Mouse (Mus musculus) induced T-regulatory cell, adult 2 months (primary cell): ENCODE measurements around the gene Chmp2a.

Experiments
- DNase-seq: peaks from one replicate; pipeline ENCODE4 v3.0.0-alpha.2; 2012; ENCODE audit warnings: low read depth

Gene Chmp2a

DNA sequence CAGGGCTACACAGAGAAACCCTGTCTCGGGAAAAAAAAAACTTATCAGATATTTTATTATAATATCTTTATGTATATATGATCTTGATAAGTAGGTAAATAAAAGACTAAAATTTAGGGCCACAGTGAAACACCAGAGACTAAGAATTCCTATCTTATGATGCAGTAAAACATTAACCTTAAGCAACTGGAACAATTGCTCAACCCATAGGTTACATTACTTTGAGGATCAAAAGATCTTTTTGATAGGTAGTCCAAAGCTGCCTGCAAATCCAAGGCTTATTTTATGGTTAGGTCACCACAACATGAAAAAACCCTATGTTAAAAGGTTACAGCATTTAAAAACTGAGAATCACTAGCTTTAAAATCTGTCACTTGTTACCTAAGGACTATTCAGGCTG, 33.0 kb downstream of the Chmp2a start:
- DNase-seq: no peak

DNA sequence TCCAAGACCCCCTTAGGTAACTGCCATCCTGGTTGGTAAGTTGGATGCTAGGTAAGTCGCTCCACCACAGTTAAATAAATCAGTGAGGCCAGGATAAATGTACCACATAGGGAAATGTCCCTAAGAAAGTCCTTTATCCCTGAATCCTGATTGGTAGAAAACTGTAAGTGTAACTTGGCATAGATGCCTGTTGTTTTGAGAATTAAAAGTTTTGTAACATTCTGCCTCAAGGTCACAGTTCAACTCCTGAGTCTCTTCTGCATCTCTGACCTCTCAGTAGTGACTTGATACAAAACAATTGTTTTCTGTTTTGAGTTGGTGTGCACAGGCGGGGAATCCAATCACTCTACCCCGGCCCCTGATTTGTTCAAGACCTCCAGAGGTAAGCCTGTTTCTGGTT, 35.8 kb downstream of the Chmp2a start, which contains the start of gene Trim28:
Gene Trim28, plus strand, starts transcription at position 264 of the 400 bp plus-strand sequence.
- DNase-seq: no peak

DNA sequence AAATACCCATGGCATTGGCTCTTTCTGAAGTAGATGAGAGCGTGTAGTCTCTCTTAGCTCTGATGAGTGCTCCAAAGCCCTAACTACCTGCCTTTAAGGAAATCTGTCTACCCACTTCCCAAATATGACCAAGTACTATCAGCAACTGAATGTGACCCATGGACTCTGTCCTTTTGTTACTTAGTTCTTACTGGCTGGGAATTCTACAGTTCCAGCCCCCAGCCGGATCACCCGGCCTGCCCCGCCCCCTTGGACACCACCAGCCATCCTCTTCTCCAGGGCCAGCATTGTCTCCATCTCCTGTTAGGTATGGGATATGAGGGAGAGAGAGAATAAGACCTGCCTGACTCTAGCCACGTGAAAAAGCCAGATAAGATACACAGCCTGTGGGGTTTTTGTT, 36.6 kb downstream of the Chmp2a start, which contains the start of gene Slc27a5:
Gene Slc27a5, minus strand, starts transcription at position 140 of the 400 bp plus-strand sequence.
- no peak for DNase-seq

DNA sequence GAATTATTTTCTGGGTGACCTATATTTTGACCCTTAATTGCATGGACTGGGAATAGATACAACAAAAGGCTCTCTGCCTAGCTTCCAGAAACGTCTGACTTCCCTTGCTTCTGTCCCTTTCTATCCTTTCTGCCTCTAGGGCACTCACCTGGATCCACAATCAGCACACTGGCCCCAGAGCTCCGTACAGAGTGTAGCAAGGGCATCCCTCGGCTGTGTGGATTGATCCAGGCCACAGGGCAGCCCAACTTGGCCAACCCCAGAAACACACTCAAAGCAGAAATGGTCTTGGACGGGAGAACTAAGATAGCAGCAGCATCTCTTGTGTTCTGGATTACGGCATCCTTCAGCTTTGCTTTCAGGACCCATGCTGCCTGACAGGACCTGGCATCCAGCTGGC, 37.4 kb downstream of the Chmp2a start:
- no peak for DNase-seq

DNA sequence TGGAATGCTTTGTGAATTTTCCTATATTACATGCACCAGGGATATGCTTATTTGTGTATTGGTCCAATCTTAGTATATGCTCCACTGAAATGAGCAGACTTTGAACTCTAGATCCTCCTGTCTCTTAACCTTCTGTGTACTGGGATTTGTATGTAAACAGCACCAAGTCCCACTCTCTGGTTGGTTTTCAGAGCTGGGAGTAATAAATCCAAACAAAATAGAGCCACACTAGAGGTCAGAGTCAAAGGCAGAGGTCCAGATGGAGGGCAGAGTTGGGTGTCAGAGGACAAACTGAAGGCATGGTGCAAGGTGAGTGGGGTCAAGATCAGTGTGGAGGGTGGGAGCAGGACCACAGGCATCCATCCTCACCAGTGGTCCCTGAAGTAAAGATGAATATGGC, 38.7 kb downstream of the Chmp2a start:
- DNase-seq: no peak

DNA sequence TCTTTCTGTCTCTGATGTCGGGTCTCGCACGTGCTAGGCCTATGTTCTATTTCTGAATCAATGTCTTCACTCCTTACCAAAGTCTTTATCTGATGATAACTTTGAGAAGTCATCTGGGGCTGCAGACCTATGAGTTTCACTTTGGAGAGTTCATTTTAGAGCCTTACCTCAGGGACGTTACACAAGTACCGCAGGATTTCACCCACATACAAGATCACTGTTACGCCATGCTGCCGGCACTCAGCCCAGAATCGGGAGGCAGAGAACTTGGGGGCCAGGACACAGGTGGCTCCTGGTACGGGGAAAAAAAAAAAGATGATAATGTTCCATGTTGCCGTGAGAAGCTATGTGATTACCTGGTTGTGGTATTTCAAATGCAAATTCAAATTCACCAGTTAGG, 41.5 kb downstream of the Chmp2a start:
- DNase-seq: no peak

DNA sequence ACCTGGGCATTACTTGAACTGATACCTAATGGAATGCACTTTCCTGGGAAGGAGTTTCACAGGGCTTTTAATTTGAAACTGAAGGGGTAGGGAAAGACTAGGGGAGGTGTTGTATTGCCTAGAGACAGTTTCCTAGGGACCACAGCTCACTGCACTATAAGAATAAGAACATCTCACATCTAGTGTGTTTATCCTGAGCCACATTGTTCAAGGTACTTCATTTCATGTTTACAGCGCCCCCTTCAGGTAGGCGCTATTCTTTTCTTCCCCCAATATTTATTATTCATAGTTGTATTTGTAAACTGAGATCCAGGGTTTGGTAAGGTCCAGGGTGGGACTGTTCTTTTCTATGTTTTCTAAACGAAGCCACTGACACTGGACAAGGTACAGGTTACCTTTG, 42.4 kb downstream of the Chmp2a start:
- DNase-seq: peak; percentile 86

DNA sequence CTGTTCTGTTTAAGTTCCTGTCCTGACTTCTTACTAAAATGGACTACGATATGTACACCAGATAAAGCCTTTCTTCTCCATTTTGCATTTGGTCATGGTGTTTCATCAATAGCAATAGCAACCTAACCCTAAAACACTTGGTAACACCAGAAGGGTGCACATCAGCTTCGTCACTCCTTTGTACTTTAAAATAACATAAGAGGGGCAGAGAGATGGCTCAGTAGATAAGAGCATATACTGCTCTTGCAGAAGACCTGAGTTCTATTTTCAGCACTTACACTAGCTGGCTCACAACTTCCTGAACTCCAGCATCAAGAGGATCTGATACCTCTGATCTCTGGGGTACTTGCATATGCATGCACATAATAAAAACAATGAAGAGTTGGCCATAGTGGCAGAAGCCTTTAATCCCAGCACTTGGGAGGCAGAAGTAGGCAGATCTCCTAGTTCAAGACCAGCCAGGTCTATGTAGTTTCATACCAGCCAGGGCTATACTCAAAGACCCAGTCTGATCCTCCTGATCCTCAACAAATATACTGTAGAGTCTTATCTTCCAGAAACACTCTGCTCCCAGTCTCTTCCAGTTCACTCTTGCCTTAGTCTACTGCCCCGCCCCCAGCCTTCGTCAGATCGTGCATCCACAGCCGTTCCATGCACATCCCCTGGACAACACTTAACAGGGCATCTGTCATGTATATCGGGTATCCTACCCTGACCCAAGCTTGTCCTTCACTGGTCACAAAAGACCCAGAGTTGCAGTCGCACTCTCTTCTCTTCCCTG, 47.0 kb downstream of the Chmp2a start:
- no peak for DNase-seq

DNA sequence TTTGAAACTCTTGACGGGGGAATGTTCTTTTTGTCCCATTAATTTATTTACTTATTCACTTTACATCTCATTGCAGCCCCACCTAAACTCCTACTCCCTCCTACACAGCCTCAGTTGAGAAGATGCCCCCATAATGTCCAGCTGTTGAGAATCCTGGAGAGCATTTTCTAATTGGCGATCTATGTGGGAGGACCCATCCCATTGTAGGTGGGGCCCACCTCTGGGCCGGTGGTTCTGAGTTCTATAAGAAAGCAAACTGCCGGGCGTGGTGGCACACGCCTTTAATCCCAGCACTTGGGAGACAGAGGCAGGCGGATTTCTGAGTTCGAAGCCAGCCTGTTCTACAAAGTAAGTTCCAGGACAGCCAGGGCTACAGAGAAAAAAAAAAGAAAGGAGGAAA, 47.7 kb downstream of the Chmp2a start:
- no peak for DNase-seq

DNA sequence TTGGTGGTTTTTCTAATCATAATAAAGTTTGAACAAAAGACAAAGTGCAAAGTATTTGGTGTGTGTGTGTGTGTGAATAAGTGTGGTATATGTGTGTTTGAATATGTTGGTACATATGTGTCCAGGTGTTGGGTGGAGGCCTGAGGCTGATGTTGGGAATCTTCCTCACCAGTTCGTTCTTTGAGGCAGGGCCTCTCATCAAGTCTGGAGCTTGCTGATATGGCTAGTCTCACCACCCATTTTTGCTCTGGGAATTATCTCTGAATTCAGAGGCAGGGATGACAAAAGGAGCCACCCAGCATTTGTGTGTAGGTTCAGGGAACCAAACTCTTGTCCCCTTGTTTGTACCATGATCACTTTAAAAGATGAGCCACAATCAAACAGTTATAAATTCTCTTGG, 48.9 kb downstream of the Chmp2a start:
- no peak for DNase-seq
